Mouse (Mus musculus) adrenal gland, adult 18-20 months (tissue): Measurements from ENCODE around the gene Rpl23. TPM values are rescaled to one million over a fixed set of nuclear protein-coding genes. Genes with fewer than 3 reads are reported as not detected.

ENCODE experiments used
- DNase-seq, 2 experiments: peaks; one replicate each; pipeline ENCODE4 v3.0.0; 2021 to 2022; ENCODE audit warnings: low spot score in 2 of 2
- total RNA-seq, 2 experiments: library from RNA; stranded (reverse); gene quantifications; 1 replicate in 1 of 2; 2 replicates in 1 of 2; pipeline ENCODE4 v1.2.3; 2021

Gene Rpl23
- total RNA-seq, 2 experiments from 2014 or later = 830 to 834 TPM

GRCm38 (mm10) chr11:97815736-97816135, 33.5 kb upstream of the Rpl23 start:
- DNase-seq = no peak

DNA sequence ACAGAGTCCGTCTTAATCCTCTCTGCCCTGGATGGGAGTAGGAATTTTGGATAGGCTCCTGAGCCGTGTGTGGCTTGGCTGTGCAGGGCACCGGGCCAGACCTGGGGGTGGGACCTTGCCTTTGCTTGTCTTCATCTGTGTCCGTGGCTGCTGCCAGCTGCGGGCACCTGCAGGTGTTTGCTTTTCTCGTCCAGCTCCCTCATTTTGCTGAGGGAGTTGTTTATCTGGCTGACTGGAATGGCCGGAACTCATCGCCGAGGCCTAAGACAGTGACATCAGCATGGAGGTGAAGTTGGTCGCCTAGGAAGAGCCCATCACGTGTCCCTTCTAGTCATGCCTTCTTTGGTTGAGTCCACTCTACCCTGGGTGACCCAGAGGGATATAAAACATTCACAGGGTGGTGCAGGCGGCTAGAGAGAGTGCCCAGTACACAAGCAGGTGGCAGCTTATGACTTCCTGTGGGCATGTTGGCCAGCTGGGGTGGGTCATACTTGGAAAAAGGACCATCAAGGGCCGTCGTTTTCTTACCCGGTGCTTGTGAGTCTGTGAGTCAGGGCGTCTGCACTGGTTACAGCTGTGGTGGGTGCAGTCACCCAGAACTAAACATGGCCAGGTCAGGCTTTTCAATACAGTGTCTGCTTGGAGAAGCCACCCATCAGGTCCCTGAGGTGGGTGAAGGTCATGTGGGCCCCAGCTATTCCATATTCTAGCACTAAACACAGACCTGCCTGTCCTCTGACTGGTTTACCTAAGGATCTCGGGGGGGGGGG, 31.7 kb upstream of the Rpl23 start:
- no peak for DNase-seq

DNA sequence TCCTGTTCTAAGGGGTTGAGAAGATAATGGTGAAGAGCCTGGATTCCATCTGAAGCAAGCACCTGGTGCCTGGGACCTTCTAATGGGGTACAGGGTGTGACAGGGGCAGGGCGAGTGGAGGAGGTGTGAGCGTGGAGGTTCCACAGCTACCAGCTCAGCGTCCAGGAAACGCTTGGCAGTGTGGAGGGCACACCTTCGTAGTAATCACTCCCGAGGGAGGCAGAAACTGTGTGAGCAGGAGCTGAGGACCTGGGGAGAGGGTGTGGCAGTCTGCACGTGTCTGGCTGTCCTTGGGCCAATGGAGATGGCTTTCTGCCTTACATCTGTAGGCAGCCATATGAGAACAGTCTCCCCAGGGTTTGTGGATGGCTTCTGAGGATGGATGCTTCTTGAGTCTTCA, 30.8 kb upstream of the Rpl23 start:
- DNase-seq = no peak

DNA sequence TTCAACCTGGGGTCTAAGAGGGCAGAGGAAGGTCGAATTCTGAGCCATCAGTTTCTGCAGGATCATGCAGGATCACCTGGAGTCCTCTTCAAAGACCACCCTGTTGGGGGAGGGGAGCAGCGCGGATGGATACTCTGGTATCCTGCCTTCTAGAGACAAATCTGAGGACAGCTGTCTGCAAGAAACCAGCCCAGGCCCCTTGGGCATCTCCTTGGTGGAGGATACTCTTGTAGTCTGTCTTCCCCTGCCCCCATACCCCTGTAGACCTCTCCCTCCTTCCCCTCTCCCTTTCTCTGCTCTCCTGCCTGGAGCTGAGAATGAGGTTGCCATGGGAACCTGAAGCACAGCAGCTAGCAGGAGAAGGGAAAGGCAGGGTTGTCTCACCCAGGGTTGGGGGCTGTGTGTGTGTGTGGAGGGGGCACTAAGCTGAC, 30.3 kb upstream of the Rpl23 start:
- no peak for DNase-seq

DNA sequence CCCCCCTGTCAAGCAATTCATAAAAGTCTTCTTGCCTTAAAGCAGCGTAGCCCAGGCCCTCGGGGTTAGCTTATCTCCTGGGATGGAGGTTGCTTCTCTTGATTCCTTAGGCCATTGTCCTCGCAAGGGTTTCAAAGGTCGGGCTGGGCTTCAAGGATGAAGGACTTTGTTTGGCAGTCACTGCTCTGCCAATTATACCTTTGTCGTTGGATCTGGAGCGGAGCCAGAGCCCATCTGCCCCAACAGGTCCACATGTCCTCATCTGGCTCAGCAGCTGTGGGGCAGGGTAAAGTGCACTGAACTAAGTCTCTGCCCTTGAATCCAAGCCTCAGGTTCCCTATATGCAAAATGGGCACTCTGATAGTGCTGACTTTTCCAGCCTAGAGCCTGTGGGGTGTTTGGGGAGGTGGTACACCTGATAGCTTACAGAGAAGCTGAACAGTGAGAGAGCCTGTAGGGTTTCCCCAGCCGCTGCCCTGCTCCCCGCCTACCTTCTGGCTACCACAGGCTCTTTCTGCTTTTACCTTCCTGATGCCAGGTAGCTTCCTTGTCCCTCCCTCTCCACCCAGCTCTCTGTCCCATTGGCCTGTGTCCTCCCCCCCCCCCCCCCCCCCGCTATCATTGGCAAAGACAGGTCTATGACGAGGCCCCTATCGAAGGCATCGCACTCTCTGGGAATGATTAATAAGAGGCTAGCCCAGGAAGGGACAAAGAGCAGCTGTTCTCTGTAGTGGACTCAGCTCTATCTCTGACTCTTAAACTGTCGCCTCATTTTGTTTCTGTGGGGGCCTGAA, 29.5 kb upstream of the Rpl23 start:
- DNase-seq = no peak

DNA sequence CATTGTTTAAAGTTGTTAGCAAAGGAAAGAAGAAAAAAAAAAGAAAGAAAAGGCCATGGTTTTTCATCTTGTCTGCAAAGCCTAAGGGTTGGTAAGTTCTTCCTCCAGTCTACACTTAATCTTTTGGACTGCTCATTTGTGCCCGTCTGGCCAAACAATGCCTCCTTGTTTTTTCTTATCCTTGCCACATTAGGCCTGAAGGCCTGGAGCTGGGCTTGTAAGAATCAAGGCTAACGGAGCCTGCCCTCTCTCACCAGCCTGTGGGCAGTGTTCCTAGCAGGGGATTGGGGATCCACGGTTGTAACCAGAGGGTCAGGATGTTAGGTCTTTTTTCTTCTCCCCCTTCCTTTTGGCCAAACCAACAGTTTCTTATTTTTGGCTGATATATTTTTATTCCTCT, 28.7 kb upstream of the Rpl23 start:
- DNase-seq = no peak

GRCm38 (mm10) chr11:97810356-97810755, 28.1 kb upstream of the Rpl23 start:
- DNase-seq = no peak

DNA sequence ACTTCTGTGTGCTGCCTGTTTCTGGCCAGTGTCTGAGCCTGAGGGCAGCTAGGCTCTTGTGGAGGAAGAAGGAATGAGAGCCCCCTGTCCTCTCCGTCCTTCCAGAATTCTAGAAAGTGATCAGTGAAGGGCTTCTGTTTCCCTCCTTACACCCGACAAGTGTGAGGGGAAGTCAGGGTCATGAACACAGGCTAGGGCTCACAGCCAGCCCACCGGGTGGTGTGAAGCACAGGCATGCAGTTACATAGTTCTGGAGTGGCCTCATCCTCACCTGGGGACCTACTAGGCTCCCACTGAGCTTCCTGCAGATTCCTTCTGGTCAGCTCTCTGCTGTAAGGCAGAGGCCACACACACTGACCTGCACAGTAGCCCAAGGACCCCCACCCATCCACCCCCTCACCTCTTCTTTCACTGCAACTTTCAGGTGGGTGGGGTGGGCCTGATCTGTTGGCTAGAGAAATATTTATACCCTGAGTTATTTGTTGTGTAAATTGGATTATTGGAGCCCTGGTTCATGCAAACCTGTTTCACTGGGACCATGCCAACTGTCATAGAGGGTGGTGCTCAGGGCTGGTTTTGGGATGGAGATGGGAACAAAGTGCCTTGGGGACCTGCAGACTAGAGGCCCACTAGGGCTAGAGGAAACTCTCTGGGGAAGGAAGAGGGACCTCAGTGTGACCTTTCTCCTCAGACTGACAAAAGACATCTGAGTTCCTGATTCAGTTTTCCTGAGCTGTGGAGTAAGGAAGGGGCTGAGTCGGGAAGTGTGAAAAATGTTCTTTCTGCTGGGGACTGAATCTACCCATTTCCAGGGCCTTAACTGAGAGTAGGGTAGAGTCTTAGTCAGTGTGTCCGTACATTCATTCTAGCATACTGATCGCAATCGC, 27.2 kb upstream of the Rpl23 start:
- no peak for DNase-seq

DNA sequence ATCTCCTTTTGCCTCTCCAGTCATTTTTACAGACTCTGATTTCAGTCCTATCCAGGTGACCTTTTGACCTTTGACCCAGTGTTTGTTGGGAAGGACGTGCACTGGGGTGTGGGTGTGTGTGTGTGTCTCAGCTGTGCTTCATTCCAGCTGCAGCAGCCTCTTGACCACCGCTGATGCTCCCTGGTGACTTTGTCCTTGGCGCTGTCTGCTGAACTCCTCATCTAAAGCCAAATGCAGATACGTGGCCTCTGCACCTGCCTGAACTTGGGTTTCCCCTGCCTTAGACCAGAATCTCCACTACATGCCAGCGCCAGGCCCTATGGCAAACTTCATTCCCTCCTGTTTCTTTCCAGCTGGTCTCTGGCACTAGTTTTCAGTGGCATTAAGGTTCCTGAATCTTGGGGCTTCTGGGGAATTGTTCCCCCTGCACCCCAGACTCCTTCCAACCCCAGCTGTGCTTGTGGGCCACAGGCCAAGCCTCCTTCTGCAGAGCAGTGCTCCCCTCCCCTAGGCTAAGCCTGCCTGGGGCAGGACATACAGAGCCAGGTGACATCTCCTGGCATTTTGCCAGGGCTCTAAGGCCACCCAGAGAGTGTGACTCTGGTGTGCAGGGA, 26.5 kb upstream of the Rpl23 start:
- no peak for DNase-seq

DNA sequence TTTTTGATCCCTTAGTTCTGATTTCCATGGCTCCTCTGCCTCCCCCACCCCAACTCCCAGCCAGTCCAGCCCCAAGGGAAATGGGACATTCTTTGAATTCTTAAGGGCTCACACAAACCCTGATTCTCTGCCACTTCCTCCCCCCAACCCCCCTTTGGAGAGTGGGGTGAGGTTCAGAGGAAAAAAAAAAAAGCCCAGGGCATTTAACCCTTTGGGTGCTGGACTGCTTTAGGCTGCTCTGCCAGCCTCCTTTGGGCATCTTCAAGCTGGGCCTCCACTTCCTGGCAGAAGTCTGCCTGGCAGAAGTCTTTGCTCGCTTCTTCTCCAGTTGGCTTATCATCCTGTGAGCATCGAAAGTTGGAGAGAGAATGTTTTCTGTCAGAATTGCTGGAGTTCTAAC, 25.9 kb upstream of the Rpl23 start:
- no peak for DNase-seq

DNA sequence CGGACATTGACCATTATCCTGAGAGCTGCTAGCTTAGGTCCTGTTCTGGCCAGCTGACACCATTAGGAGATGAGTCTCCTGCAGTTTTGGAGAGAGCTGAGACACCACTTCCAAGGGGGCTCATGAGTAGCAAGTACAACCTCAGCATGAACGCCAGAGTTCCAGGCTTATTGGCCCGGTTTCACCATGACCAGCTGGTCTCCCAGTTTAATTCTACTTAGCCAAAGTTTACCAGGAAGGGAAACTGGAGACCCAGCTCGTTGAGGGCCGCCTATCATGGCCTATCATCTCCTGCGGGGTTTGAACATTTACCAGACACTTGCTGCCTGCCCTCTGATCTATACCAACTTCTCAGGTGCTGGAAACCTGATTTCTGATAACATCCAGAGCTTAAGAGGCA, 25.4 kb upstream of the Rpl23 start:
- DNase-seq = no peak

- no peak for DNase-seq
Measured at GRCm38 (mm10) chr11:97806613-97806964, 24.4 kb upstream of the Rpl23 start.

DNA sequence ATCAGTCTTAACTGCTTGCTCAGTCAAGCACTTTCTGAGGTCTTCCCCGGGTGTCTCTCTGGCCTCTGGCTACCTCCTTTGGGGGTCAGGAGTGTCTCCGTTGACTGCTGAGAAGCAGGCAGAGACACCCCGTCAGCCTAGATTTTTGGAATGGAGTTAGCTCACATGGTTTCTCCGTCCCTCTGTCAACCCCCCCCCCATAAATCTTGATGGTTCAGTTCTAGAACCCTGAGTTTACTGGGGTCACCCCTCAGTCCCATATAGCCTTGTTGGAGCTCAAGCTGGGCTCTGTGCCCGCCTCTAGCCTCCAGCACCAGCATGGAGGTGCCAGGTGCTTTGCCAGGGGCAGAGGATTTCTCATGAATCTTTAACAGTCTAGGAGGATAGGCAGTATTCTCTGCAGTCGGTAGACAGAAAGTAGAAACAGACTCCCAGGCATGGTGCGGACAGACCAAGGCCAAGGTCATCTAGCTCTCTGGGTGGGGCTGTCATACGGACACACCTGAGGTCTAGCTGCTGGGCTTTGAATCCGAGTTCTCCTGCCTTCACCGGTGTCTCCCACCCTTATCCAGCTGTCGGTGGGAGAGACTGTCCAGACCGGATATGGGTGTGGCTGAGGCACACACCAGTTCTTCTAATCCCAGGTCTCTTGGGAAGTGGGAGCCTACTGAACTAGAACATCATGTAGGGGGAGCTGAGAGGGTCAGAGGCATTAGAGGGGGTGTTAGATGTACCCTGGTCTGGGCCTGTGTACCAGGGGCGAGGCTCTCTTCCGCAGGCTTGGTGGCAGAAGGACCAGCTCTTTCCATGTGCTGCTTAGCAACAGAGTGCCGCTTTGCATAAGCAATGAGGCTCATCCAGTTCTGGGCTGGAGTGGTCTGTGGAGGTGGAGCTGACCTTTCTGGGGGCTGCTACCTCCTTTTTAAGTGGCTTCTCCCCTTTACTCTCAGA, 23.7 kb upstream of the Rpl23 start:
- DNase-seq = no peak

DNA sequence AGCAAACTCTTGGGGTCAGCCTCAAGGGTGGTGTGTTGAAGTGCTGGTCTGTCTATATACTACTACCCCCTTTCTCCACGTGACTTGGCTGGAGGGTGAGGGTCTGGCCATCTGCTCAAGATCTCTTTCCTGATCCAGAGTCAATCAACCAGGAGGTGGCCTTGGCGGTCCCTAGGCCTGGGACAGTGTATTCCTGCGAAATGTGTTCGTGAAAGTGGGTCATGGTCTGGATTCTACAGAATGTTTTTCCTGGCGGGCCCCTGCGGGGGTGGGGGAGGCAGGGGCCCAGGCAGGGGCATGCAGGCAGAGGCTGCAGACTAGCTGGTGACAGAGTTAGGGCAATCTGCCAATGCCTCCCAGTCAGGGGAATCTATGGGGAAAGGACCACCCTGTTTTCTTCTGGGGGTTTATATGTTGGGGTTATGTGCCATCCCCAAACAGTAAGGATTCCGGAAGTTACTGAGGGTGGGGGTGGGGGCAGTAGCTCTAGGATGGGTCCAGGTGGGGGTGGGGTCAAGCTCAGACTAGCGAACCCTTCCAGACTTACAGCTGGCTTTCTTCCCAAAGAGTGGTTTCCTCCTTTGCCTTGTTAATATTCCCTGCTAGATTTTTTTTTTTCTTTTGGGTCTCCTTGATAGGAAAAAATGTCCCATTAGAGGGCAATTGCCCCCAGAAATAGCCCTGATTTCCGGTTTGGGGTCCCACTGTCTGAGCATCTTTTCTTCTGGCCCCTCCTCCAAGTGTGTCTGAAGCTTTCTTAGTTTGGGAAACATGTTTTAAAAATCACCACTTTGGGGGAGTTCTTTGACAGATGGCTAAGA, 22.8 kb upstream of the Rpl23 start:
- DNase-seq = peak in 1 of 2 experiments; percentile 33

DNA sequence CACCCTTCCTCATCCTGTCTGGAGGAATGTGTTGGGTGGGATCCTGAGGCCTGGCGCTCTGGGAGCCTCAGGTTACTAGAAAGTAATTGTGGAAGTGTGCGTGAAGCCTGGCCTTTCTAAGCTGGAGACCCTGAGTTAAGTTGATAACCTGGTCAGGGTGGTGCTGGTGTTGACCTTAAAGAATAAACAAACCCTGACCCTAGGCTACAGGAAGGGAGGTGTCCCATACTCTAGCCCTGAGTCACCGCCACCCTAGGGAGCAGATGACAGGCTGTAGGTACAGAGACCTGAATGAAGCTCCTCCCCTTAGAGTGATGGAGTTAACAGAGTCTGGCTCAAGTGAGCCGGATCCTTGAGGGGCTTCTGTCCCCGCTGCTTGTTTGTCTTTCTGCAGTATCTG, 21.6 kb upstream of the Rpl23 start:
- DNase-seq = no peak

DNA sequence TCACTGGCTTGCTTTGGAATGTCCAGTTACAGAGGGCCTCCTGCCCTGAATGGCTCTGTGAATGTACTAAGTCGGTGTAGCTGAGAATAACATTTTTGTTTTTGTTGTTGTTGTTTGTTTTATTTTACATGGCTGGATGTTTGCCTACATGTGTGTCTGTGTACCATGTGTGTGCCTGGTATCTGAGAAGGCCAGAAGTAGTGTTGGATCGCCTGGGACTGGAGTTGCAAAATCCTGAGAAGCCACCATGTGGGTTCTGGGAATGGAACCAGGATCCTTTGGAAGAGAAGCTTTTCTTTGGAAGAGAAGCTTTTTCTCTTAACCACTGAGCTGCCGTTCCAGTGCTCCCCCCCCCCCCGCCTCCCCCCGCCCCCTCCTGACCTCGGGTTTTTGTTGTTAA, 20.3 kb upstream of the Rpl23 start:
- no peak for DNase-seq

- no peak for DNase-seq
Measured at GRCm38 (mm10) chr11:97802194-97802470, 19.9 kb upstream of the Rpl23 start.

DNA sequence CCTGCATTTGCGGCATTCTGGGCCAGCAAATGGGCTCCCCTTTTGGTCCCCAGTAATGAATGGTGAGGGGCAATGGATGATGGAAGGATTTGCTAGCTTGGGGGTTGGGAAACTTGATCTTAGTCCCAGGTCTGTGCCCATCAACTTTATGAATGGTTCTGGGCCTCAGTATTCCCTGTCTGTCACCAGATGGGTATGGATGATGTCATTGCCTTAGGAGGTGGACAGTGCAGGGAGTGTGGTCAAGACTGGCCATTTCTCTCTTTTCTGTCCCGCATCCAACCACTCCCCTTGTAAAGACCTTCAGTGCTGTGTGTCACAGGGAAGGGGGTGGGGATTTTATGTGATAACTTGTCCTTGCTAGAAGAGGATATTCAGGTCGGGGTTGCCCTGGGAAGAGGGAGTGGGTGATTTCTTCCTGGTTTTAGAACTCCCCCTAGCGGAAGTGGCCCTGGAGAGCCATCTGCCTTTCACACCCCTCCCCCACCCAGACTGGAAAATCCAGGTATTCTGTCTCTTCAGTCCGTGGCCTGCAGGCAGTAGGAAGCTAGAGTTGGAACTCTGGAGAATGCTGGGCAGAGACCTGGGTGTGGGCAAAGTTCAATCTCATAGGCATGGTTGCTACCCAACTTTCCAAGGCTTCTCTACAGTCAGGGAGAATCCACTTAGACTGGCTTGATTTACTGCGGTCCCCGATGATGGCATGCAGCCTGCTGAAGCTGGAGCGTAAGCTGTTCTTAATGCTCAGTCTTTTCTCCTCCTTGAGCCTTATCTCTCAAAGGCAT, 19.4 kb upstream of the Rpl23 start:
- peak; percentile 51 to 66 for DNase-seq
